Mouse (Mus musculus): ENCODE results near the gene Dpf3. TPM values are rescaled to one million over a fixed set of nuclear protein-coding genes. Genes with fewer than 3 reads are reported as not detected.

Dpf3 gene
- total and polyA plus RNA-seq, 2 experiments from 2014 or later = 8.1 to 15.3 TPM

DNA sequence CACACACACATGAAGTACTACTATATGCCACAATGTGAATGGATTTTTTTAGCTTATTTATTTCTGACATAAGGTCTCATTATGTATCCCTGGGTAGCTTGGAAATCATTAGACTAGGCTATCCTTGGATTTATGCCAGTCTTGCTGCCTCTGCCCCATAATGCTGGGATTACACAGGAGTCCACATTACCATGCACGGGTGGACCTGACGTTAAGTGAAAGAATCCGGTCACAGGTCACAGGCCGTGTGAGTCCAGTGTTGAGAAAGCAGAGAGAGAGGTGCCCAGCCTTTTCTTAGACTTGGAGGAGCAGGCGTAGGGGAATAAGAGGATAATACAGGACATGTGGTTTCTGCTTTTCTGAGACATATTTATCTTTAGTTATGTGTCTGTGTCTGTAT lies 11.7 kb upstream of the Dpf3 start:
- H3K36me3 ChIP-seq (ENCODE audit: insufficient read depth) = no peaks in the 10 kb centered on the region
- no peak for DNase-seq
- no peaks in the 10 kb centered on the region for H3K4me1 ChIP-seq (ENCODE audit: insufficient read depth)
- H3K4me2 ChIP-seq (ENCODE audit: low read depth) = no peak overlapping the region
- no peak for ATAC-seq
- WGBS = 66% methylated on average over 5 of the region's 5 CpGs
- TF ChIP-seq CTCF (IDR thresholded peaks at IDR 0.05; ENCODE audit: low read depth) = no peak
- no peaks in the 10 kb centered on the region for H3K9me3 ChIP-seq (ENCODE audit: low read length)
- no peak overlapping the region for H3K4me3 ChIP-seq (ENCODE audit: low read depth, low read length)
- no peaks in the 10 kb centered on the region for H3K27me3 ChIP-seq (ENCODE audit: insufficient read depth, low read length)
- no peak overlapping the region for H3K9ac ChIP-seq
- no peak overlapping the region for H3K27ac ChIP-seq (ENCODE audit: low read depth, low read length)

DNA sequence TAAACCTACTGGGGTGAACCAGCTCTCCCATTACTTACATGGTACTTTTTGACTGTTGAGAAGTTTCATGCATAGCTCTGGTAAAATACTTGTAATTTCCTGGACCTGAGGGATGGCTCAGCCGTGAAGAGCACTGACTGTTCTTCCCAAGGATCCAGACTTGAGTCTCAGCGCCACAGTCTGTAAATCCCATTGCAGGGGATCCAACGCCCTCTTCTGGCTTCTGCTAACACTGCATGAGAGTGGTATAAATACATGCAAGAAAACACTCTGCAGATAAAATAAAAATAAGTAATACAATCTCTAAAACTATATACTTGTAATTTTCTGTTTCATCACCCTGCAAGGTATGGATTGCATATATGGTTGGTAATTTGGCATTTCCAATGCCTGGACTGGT lies 10.4 kb upstream of the Dpf3 start:
- Histone ChIP-seq H3K27ac (ENCODE audit: low read depth, low read length) (no peak overlapping the region), H3K4me3 (ENCODE audit: low read depth, low read length) (no peak overlapping the region), H3K4me1 (ENCODE audit: insufficient read depth) (no peaks in the 10 kb centered on the region), H3K9me3 (ENCODE audit: low read length) (no peaks in the 10 kb centered on the region), H3K9ac (no peak overlapping the region), H3K4me2 (ENCODE audit: low read depth) (no peak overlapping the region), H3K27me3 (ENCODE audit: insufficient read depth, low read length) (no peaks in the 10 kb centered on the region), H3K36me3 (ENCODE audit: insufficient read depth) (no peaks in the 10 kb centered on the region)
- DNase-seq (no peak), ATAC-seq (no peak)
- TF ChIP-seq CTCF (IDR thresholded peaks at IDR 0.05; ENCODE audit: low read depth) = no peak
- WGBS = 84% methylated on average over 3 of the region's 3 CpGs

DNA sequence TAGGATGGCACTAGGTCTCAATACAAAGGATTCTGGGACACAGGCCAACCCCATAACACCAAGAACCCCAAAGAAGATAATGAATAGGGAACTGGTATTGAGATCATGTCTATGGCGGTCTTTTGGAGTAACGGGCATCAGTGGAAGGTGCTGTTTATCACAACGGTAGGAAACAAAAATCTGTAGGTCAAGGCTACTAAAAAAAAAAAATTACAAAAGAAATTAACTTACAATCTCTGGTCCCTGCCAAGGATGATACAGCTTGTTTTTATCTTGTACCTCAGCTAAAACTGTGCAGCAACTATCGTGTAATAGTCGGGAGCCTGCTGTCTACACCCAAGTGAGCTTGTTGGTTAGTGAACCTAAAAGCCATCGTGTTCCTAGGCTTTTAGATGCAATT lies 9.2 kb upstream of the Dpf3 start:
- H3K27me3 ChIP-seq (ENCODE audit: insufficient read depth, low read length) = no peaks in the 10 kb centered on the region
- no peak overlapping the region for H3K4me3 ChIP-seq (ENCODE audit: low read depth, low read length)
- no peaks in the 10 kb centered on the region for H3K4me1 ChIP-seq (ENCODE audit: insufficient read depth)
- ATAC-seq = no peak
- 76% methylated on average over 6 of the region's 6 CpGs for WGBS
- H3K36me3 ChIP-seq (ENCODE audit: insufficient read depth) = no peaks in the 10 kb centered on the region
- H3K4me2 ChIP-seq (ENCODE audit: low read depth) = no peak overlapping the region
- TF ChIP-seq CTCF (IDR thresholded peaks at IDR 0.05; ENCODE audit: low read depth) = no peak
- no peak for DNase-seq
- no peak overlapping the region for H3K9ac ChIP-seq
- H3K27ac ChIP-seq (ENCODE audit: low read depth, low read length) = no peak overlapping the region
- H3K9me3 ChIP-seq (ENCODE audit: low read length) = no peaks in the 10 kb centered on the region

DNA sequence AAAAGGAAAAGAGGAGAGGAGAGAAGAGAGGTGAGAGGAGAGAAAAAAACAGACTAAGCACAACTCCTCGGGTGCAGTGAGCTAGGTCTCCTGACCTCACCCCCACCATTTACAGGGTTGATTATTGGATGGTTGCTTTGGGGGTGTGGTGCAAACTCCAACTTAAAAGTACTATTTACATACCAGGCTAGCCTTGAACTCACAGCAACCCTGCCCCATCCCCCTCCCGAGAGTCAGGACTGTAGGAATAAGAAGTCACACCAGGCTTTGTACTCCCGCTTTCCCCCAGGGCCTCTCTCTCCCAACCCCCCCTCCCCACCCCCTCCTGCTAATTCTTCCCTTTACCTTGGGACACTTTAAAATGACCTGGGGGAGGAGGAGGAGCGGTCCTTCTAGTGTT lies 8.8 kb upstream of the Dpf3 start:
- DNase-seq = no peak
- 64% methylated on average over 4 of the region's 4 CpGs for WGBS
- Histone ChIP-seq H3K36me3 (ENCODE audit: insufficient read depth) (no peaks in the 10 kb centered on the region), H3K4me3 (ENCODE audit: low read depth, low read length) (no peak overlapping the region), H3K4me2 (ENCODE audit: low read depth) (no peak overlapping the region), H3K27me3 (ENCODE audit: insufficient read depth, low read length) (no peaks in the 10 kb centered on the region), H3K9ac (no peak overlapping the region), H3K27ac (ENCODE audit: low read depth, low read length) (no peak overlapping the region), H3K9me3 (ENCODE audit: low read length) (no peaks in the 10 kb centered on the region), H3K4me1 (ENCODE audit: insufficient read depth) (no peaks in the 10 kb centered on the region)
- TF ChIP-seq CTCF (IDR thresholded peaks at IDR 0.05; ENCODE audit: low read depth) = no peak
- no peak for ATAC-seq

DNA sequence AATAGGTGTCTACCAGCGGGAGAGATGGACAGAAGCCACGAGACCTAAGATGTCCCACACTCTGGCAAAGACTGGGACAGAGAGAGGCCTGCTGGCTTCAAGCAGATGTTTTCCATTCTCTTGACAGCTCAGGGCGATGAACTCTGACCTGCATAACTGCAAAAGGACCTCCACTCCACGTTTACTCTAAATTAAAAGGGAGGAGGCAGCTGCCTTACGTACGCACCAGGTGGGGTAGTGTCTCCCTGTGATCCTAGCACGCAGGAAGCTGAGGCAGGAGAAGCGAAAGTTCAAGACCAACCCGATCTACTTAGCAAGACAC lies 8.4 kb upstream of the Dpf3 start:
- no peak for TF ChIP-seq CTCF (IDR thresholded peaks at IDR 0.05; ENCODE audit: low read depth)
- DNase-seq (no peak), ATAC-seq (no peak)
- 84% methylated on average over 9 of the region's 9 CpGs for WGBS
- Histone ChIP-seq H3K27me3 (ENCODE audit: insufficient read depth, low read length) (no peaks in the 10 kb centered on the region), H3K27ac (ENCODE audit: low read depth, low read length) (no peak overlapping the region), H3K4me2 (ENCODE audit: low read depth) (no peak overlapping the region), H3K4me3 (ENCODE audit: low read depth, low read length) (no peak overlapping the region), H3K4me1 (ENCODE audit: insufficient read depth) (no peaks in the 10 kb centered on the region), H3K9ac (no peak overlapping the region), H3K9me3 (ENCODE audit: low read length) (no peaks in the 10 kb centered on the region), H3K36me3 (ENCODE audit: insufficient read depth) (no peaks in the 10 kb centered on the region)

DNA sequence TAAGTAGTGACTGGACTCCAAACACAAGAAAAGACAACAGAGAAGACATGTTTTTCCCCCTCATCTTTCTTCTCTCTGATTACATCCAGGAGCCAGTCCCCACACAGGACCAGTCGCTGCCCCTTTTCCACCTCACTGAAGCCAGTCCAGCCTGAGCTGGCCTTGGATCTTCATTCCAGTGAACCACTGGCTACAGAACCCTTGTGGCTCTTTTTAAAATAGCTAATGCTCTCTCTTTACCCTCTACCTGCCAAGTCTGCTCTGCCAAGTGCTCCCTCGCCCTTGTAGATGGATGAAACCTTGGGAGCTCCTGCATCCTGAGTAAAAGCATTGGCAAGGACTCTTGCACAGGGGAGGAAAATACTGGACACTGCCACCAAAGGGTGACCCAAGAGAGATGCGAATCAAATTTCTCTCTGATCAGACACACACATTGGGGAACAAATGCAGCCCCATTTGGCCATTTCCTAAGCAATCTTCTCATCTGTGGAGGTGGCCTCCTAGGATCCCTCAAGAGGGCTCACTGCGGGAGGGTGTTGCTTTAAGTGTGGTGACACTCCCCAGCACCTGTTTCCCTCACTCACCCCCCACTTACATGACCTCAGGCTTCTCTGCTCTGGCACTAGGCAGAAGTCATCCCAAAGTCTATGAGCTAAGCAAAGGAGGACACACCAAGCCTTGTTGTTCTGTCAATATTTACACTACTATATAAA lies 7.9 kb upstream of the Dpf3 start:
- no peak for TF ChIP-seq CTCF (IDR thresholded peaks at IDR 0.05; ENCODE audit: low read depth)
- Histone ChIP-seq H3K9ac (no peak overlapping the region), H3K27ac (ENCODE audit: low read depth, low read length) (no peak overlapping the region), H3K4me3 (ENCODE audit: low read depth, low read length) (no peak overlapping the region), H3K4me2 (ENCODE audit: low read depth) (no peak overlapping the region), H3K4me1 (ENCODE audit: insufficient read depth) (no peaks in the 10 kb centered on the region), H3K27me3 (ENCODE audit: insufficient read depth, low read length) (no peaks in the 10 kb centered on the region), H3K9me3 (ENCODE audit: low read length) (no peaks in the 10 kb centered on the region), H3K36me3 (ENCODE audit: insufficient read depth) (no peaks in the 10 kb centered on the region)
- ATAC-seq = no peak
- DNase-seq = no peak
- WGBS = 81% methylated on average over 4 of the region's 4 CpGs

DNA sequence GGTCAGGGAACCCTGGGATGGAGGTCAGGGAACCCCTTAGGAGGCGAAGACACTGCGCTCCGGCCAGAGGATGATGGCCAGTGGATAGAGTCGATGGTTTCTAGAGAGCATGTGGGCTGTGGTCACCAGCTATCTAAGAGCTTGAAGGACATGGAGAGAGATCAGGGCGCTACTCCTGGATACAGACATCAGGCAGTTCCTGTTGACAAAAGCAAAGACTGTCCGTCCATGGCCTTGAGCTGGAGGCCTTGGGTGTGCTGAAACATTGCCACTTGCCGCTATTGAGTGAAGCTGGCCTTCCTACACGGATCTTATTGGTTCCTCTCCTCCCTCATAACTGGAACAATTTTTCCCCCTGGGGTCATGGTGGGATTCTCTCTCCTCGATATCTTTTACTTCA lies 6.7 kb upstream of the Dpf3 start:
- H3K4me2 ChIP-seq (ENCODE audit: low read depth) = no peak overlapping the region
- H3K9me3 ChIP-seq (ENCODE audit: low read length) = no peaks in the 10 kb centered on the region
- TF ChIP-seq CTCF (IDR thresholded peaks at IDR 0.05; ENCODE audit: low read depth) = no peak
- WGBS = 90% methylated on average over 9 of the region's 9 CpGs
- no peaks in the 10 kb centered on the region for H3K36me3 ChIP-seq (ENCODE audit: insufficient read depth)
- H3K4me1 ChIP-seq (ENCODE audit: insufficient read depth) = no peaks in the 10 kb centered on the region
- DNase-seq (no peak), ATAC-seq (no peak)
- no peaks in the 10 kb centered on the region for H3K27me3 ChIP-seq (ENCODE audit: insufficient read depth, low read length)
- H3K9ac ChIP-seq = no peak overlapping the region
- no peak overlapping the region for H3K27ac ChIP-seq (ENCODE audit: low read depth, low read length)
- no peak overlapping the region for H3K4me3 ChIP-seq (ENCODE audit: low read depth, low read length)
